Mouse (Mus musculus) right cerebral cortex, postnatal 14 days (tissue): ENCODE results near the gene Rras2.

Source experiments
- DNase-seq: peaks from one replicate; pipeline ENCODE4 v3.0.0; 2022

Rras2 gene

DNA sequence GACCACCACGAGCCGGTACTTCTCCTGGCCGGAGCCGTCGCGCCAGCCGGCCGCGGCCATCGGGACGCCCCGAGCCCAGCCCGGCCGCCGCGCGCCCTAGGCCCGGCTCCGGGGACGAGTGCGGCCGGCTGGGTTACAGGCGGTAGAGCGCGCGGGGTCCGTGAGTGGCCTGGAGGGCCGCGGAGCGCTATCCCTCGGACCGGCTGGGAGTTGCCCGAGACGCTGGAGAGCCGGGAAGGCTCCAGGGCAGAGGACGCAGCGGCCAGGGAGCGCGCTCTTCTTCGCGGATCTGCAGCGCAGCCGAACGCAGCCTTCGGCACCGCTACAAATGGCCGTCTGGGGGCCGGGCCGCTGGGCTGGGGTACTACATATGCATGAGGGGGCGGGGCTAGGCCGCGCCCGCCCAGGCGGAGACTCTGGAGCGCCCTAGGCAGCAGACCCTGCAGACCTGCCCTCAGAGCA is at the start of gene Rras2:
Gene Rras2 (minus strand): TSS at position 338 of the 462 bp plus-strand sequence.
- DNase-seq: peak; percentile 85

GRCm38 (mm10) chr7:114162975-114163374 is 45.4 kb upstream of the Rras2 start:
- no peak for DNase-seq

DNA sequence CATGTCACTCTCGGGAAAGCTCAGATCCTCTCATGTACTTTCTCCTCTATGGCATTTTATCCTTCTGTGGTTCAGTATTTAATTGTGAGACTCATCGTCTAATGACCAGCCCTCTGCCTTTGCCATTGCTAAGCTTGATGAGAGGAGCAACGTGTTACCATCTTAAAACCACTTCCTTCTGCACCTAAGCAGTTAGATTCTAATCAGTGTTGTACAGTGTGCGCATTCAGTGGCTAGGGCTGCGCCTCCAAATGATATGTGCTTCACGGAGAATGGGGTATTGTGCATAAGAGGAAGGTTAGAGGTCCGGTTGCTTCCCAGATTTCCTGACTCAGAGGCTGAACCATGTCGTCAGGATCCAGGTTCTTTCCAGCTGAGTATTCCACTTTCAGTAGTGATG is 43.5 kb upstream of the Rras2 start:
- no peak for DNase-seq

DNA sequence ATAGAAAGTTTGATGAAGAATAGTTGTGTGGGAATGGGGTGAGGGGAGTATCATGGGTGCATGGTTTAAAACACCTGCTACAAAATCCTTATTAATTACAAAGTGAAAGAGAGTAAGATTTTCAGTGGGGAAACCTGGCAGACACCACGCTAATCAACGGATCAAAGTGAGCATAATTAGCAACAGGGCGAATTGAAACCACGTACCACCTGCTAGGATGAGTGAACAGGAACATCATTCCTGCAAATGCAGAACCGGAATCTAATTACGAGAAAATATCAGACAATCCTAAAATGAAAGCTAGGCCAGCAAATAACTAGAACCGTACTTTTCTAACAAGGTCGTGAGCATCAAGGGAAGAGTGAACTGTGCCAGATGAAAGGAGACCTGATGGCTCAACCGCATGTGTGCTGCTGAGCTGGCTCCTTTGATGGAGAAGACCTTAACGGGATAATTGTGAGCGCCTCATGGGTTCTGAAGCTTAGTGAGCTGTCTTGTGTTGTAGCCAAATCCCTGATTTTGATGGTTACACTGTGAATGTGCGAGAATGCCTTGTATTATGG is 40.2 kb upstream of the Rras2 start:
- no peak for DNase-seq

- DNase-seq: no peak
Measured at GRCm38 (mm10) chr7:114156364-114156763, 38.8 kb upstream of the Rras2 start.

DNA sequence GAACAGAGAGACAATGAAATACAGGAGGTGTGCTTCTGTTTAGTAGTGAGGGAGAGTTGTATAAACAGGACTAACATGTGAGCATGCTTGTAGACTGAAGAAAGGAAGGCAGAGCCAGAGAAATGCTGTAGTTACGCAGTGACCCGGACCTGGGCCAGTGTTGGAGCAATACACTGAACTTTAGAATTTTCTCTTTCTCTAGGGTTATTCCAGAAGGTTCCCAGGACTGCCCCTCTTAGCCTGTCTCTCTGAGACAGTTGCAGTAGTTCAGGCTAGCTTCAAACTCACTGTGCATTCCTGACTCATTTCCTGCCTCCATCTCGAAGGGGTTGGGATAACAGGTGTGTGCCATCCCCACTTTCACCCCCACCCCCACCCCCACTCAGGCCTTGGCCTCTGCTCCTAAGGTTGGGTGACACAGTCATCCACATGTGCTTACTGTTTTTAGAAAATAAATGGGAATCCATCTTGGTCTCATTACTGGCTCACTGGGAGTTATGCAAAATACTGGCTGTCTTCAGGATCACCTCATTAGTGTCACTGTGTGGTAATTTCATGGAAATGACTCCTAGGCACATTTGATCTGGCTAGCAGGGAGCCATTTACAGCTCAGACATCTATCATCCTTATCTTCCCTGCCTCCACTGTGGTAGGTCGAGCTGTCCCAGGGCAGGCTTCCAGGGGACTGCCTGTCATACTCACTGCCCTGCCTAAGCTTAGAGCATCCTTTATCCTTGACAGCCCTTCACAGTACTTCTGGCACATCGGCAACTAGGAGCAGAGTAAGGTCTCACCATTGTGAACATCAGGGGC is 37.7 kb upstream of the Rras2 start:
- no peak for DNase-seq

DNA sequence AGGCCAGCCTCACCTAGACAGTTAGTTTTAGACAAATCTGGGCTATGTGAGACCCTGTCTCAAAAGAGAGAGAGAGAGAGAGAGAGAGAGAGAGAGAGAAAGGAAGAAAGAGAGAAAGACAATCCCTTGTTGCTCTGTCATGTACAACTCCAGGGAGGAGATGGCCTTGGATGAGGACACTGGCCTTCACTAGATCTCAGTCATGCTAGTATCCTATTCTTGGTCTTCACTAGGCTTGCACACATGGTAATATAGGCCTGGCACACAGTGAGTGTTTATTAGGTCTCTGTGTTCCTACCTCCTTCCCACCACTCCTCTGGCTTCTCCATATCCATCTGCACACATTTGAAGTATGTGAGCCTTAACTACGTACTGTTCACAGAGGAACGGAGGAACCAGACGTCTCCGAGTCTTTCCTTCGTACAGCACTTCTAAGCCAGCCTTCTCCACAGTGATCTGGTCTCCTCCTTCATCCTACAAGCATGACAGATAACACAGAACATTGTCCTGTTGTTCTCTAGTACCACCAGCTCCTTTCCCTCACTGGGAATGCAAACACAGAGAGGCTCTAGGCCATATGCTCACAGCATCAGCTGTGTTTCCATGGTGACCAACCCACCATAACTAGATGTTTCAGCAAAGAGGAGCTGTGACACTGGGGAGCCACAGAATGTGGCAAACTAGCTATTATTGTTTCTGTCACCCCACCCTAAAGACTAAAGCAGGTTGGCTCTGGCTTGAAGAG is 33.6 kb upstream of the Rras2 start:
- DNase-seq: peak; percentile 33

DNA sequence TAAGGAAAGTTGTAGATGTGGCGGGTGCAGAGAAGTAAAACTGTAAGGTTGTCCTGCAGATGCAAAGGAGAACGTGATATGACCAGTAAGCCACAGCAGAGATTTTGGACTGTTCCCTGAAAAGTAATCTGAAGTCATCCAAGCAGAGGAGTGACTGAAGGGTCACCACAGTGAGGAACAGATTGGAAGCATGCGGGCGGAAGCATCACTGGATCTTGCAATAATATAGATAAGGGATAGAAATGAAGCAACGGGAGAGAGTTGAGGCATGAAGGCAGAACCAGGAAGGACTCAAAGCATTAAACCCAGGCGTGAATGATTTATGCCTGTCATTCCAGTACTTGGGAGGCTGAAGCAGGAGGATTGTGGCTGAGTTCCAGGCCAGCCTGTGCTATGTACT is 32.0 kb upstream of the Rras2 start:
- no peak for DNase-seq

- no peak for DNase-seq
Measured at GRCm38 (mm10) chr7:114149135-114149534, 31.6 kb upstream of the Rras2 start.

- DNase-seq: no peak
Measured at GRCm38 (mm10) chr7:114145841-114146240, 28.3 kb upstream of the Rras2 start.

GRCm38 (mm10) chr7:114142151-114142798 is 24.7 kb upstream of the Rras2 start:
- DNase-seq: no peak

DNA sequence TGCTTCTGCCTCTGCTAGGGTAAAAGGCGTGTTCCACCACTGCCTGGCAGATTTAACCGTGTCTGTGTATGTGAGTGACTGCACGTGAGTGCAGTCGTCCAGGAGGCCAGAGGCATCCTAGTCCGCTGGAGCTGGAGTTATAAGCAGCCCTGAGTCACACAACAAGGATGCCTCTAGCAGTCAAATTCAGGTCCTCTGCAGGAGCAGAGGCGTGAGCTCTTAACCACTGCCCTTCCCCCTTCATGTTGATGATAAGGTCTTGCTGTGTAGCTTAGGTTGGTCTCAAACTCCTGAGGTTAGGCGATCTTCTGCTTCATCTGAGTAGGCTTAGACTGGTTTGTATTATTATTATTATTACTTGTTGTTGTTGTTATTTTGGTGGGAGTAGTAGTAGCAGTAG is 22.4 kb upstream of the Rras2 start:
- DNase-seq: no peak

DNA sequence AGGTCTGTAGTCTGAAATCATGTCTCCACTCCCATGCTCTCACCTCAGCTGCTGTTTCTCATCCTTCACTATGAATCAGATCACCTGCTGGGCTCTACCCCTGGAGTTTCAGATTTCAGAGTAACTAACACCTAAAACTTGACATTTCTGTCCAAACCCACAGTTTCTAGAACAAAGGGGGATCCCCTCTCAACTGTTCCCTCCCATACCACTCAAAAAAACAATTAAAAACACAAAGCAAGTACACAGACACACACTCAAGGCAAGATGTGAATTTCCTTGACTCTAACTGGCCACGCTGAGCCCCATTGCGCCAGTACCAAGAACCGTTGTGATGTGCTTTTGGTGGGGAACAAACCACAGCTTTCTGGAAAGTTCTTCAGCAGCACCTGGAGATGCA is 21.8 kb upstream of the Rras2 start:
- no peak for DNase-seq

DNA sequence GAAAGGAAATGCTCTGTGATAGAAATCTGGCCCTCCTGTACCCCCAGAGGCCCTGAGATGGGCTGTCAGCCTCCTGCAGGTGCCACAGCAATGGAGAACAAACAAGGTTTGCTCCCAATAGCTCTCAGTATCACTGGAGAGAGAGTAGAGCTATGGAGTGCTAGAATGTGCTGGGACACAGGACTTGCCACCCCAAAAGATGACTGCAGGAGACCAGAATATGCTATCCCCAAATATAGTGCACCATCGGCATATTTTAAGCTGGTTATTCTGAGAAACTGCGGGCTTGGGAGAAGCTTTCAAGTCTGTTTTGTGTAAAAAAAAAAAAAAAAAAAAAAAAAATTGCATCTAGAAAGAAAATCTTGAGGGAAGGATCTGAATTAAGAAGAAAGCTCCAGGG is 20.7 kb upstream of the Rras2 start:
- DNase-seq: no peak

GRCm38 (mm10) chr7:114135166-114135565 is 17.6 kb upstream of the Rras2 start:
- DNase-seq: no peak

DNA sequence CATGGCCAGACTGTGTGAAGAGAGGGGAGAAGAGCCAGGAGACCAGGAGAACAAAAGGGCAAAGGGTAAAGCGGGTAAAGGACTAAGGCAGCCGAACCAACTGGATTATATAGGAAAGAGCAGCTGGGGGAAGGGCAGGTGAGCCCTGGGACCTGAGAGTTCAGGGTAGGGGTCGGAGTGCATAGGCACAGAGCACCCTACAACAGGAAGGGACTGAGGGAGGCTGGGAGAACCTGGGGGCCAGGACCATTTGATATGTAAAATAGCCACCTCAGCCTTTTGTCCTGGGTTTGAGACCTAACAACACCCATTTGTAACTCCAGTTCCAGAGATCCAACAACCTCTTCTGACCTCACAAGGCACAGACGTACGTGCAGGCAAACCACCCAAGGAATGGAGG is 16.4 kb upstream of the Rras2 start:
- DNase-seq: no peak

DNA sequence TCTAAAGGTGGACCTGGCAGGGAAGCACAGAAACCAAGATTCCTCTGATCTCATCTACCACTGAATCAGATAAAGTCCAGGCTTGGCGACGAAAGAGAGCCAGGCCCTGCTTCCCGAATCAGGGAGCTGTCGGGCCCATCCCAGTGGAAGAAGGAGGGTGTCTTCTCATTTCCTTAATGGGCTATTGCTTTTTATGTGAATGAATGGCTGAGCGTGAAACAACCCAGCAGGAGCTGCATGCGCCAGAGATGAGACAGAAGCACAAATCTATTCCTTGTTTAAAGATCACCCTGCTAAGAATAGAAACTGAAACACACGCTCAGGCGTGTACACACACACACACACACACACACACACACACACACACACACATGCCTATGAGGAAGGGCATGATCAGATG is 14.7 kb upstream of the Rras2 start:
- DNase-seq: no peak

DNA sequence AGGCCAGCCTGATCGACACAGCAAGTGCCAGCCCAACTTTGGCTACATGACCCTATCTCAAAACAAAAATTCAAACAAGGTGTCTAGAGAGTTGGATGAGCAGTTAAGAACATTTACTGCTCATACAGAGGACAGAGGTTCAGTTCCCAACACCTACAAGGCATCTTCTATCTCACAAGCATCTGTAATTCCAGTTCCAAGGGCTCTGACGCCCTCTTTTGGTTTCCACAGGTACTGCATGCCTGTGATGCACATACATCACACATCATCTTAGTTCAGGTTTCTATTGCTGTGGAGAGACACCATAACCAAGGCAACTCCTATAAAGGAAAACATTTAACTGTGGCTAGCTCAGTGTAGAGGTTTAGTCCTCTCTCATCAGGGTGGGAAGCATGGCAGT is 11.7 kb upstream of the Rras2 start:
- DNase-seq: no peak

DNA sequence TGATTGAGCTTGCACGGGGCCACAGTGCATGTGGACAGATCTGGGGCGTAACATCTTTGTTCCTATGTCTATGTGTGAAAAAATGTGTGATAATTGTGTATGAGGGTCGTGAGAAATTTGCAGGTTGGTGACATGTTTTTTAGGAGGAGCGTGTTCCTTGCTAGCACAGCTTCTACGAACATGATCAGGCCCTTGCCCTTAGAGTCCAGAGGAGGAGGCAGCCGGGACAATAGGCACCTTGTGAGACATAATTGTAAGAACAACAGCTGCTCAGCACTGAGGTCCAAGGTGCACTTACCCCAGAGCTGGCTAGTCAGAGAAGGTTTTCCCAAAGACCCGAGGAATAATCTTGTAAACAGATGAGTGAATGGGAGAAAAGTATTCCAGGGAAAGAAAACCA is 599 bp upstream of the Rras2 start:
- no peak for DNase-seq

DNA sequence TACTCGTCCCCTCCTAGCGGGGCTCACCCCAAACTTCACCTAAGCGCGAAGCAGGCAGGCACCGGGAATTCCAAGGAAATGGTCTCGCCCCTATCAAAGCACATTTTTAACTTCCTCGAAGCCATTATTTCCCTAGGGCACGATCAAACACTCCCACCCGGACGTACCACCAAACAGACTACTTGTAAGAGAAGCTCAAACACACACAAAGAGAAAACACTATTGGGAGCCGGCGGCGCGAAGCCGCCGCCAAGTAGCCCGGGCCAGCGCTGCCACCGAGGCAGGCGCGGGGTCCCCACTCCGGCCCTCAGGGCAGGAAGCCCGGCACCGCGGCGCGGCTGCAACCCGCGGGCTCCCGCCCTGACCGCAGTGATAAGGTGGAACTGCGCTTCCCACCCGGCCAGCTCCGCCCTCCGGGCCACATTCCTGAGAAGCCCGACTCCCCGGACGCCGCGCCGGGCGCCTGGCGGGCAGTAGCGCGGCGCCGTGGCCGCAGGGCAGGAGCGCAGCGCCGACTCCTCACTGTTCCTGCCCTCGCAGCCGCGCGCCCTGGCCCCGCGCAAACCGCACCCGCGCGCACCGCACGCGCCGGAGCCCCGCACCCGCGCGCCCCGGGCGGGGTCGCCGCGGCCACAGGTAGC is 750 bp downstream of the Rras2 start:
- DNase-seq: peak; percentile 26

DNA sequence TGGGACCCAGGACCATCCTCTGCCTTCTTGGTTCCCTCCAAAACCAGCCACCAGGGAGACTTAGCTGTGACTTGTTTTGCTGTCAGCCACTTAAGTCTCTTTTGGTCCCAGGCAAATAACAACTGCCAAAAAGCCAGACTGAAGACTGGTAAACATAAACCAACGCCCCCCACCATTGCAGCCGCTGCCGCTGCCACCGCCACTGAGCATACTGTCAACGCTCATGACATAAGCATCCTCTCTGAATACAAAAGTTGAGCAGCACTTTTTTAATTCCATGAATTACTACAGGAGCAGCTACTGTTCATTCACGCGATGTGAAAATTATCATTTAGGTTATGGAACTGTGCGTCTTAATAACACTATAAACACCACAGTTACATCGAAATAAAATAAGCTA is 1.6 kb downstream of the Rras2 start:
- DNase-seq: no peak

DNA sequence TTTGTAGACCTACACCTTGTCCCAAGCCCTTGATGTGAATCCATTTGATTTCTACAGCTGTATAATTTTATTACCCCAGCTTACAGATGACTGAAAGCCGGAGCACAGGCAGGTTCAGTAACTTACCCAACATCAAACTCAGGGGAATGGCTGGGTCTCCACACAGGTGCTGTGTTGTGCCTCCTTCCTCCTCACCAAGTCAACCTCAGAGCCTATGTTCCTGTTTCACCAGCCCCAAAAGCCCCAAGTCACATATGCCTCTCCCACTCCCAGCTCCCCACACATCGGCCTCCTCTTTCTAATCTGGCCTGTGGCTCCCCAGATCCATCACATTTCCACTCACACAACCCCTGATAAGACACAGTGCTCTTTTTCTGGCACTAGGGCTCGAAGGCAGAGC is 2.6 kb downstream of the Rras2 start:
- no peak for DNase-seq

- no peak for DNase-seq
Measured at GRCm38 (mm10) chr7:114114284-114114683, 3.3 kb downstream of the Rras2 start.
